Mouse (Mus musculus): ENCODE results near the gene Srpx2. TPM values are rescaled to one million over a fixed set of nuclear protein-coding genes. Genes with fewer than 3 reads are reported as not detected.

Srpx2 gene
- polyA plus RNA-seq, 1 experiment from 2014 or later, result 10.9 TPM

- Histone ChIP-seq H3K4me2 (ENCODE audit: low read length) (no peak overlapping the region), H3K9me3 (ENCODE audit: control insufficient read depth, low read length) (no peaks in the 10 kb centered on the region), H3K27ac (ENCODE audit: low read depth) (no peak overlapping the region), H3K4me3 (ENCODE audit: low read depth, low read length) (no peak overlapping the region), H3K9ac (ENCODE audit: low read length) (no peak overlapping the region), H3K4me1 (replicated peaks; ENCODE audit: control insufficient read depth, insufficient read depth, low read length) (no peaks in the 10 kb centered on the region), H3K27me3 (replicated peaks; ENCODE audit: control insufficient read depth, insufficient read depth, low read length) (no peaks in the 10 kb centered on the region), H3K36me3 (ENCODE audit: control insufficient read depth, insufficient read depth, low read length) (no peaks in the 10 kb centered on the region)
- ATAC-seq (replicated peaks; ENCODE audit: low FRiP score, low TSS enrichment, low read depth) (no peak), DNase-seq (ENCODE audit: low spot score) (no peak)
- 83% methylated on average over 5 of the region's 5 CpGs for whole genome bisulfite sequencing
These were observed 18.5 kb downstream of the Srpx2 start for GRCm38 (mm10) chrX:133926760-133927159.

DNA sequence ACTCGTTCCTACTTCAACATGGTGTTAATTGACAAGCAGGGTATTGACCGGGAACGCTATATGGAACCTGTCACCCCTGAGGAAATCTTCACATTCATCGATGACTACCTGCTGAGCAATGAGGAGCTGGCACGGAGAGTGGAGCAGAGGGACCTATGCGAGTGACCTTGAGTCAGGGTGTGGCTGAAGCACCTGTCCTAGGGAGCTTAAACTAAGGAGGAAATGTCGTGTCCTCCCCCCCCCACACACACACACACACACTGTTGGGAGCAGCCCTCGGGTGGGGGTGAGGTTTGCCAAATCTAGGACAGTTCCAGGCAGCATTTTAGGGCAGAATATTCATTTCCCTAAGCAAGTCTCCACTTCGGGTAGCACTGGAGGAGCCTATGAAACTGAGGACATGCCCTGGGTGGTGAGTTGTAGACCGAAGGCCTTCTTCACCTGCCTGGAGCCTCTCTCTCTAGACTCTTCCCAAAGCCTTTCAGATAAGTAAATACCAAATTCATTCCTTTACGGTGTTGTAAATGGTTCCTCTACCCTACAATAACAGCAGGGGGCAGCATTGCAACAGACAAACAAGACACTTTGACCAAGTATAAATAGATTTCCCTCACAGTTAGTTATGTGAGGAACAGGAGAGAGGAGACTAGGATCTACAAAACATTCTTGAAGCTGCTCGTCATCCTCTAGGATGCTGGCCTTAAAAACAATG, 23.2 kb downstream of the Srpx2 start:
- no peak overlapping the region for H3K9ac ChIP-seq (ENCODE audit: low read length)
- H3K36me3 ChIP-seq (ENCODE audit: control insufficient read depth, insufficient read depth, low read length), result no peaks in the 10 kb centered on the region
- no peak overlapping the region for H3K4me2 ChIP-seq (ENCODE audit: low read length)
- H3K4me1 ChIP-seq (replicated peaks; ENCODE audit: control insufficient read depth, insufficient read depth, low read length), result no peaks in the 10 kb centered on the region
- H3K27me3 ChIP-seq (replicated peaks; ENCODE audit: control insufficient read depth, insufficient read depth, low read length), result no peaks in the 10 kb centered on the region
- no peak overlapping the region for H3K4me3 ChIP-seq (ENCODE audit: low read depth, low read length)
- no peak for DNase-seq (ENCODE audit: low spot score)
- WGBS, result 58% methylated on average over 12 of the region's 12 CpGs
- no peak overlapping the region for H3K27ac ChIP-seq (ENCODE audit: low read depth)
- no peaks in the 10 kb centered on the region for H3K9me3 ChIP-seq (ENCODE audit: control insufficient read depth, low read length)
- ATAC-seq (replicated peaks; ENCODE audit: low FRiP score, low TSS enrichment, low read depth), result no peak

DNA sequence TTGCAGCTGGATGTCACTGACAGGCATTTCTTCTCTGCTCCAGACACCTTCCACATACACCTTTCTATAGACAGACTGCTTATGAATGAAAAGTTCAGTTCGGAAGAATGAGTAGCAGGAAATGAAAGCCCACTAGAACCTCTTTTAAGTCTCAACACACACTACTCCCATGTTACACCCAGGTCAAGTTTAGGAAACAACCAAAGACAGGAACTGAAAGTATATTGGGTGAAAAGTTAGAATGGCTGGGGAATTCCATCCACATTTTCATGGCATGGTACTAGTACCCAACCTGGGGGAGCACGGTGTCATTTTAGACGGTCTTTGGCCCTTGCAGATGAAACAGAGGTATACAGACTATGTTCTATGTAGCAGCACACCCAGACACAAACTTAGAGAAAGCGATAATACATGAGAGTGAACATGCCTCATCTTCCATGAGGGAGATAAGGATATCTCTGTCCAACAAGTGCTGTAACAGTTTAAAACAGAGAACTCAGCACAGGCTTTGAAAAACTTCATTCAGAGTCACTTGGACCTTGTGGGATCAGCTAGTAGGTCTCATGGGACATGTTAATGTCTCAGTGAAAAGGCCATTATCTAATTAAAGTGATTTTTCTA, 28.5 kb downstream of the Srpx2 start:
- no peak overlapping the region for H3K4me3 ChIP-seq (ENCODE audit: low read depth, low read length)
- H3K27ac ChIP-seq (ENCODE audit: low read depth), result no peak overlapping the region
- no peak overlapping the region for H3K4me2 ChIP-seq (ENCODE audit: low read length)
- no peaks in the 10 kb centered on the region for H3K4me1 ChIP-seq (replicated peaks; ENCODE audit: control insufficient read depth, insufficient read depth, low read length)
- no peak overlapping the region for H3K9ac ChIP-seq (ENCODE audit: low read length)
- WGBS, result 89% methylated on average over 4 of the region's 4 CpGs
- H3K27me3 ChIP-seq (replicated peaks; ENCODE audit: control insufficient read depth, insufficient read depth, low read length), result no peaks in the 10 kb centered on the region
- DNase-seq (ENCODE audit: low spot score) (no peak), ATAC-seq (replicated peaks; ENCODE audit: low FRiP score, low TSS enrichment, low read depth) (no peak)
- H3K9me3 ChIP-seq (ENCODE audit: control insufficient read depth, low read length), result no peaks in the 10 kb centered on the region
- no peaks in the 10 kb centered on the region for H3K36me3 ChIP-seq (ENCODE audit: control insufficient read depth, insufficient read depth, low read length)

DNA sequence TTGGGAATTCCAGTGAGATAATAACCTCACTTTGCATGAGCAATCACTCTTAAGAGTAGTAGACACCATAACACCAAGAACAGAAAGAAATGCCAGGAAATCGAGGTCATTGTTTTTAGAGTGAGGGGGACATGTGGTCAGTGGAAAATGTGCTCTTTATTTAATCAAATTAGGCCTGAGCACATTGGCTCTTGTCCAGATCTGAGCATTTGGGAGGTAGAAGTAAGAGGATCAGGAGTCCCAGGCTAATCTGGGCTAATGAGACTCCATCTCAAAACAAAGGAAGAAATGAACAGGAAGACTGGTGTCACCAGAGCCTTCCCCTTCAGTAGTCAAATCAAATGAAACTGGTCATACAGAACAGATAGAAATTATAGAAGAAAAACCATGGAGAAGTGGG, 31.3 kb downstream of the Srpx2 start:
- no peak for DNase-seq (ENCODE audit: low spot score)
- Histone ChIP-seq H3K27me3 (replicated peaks; ENCODE audit: control insufficient read depth, insufficient read depth, low read length) (no peaks in the 10 kb centered on the region), H3K36me3 (ENCODE audit: control insufficient read depth, insufficient read depth, low read length) (no peaks in the 10 kb centered on the region), H3K4me1 (replicated peaks; ENCODE audit: control insufficient read depth, insufficient read depth, low read length) (no peaks in the 10 kb centered on the region), H3K9ac (ENCODE audit: low read length) (no peak overlapping the region), H3K9me3 (ENCODE audit: control insufficient read depth, low read length) (no peaks in the 10 kb centered on the region), H3K27ac (ENCODE audit: low read depth) (no peak overlapping the region), H3K4me2 (ENCODE audit: low read length) (no peak overlapping the region), H3K4me3 (ENCODE audit: low read depth, low read length) (no peak overlapping the region)
- 62% methylated on average over 1 of the region's 1 CpGs for WGBS
- ATAC-seq (replicated peaks; ENCODE audit: low FRiP score, low TSS enrichment, low read depth), result no peak

DNA sequence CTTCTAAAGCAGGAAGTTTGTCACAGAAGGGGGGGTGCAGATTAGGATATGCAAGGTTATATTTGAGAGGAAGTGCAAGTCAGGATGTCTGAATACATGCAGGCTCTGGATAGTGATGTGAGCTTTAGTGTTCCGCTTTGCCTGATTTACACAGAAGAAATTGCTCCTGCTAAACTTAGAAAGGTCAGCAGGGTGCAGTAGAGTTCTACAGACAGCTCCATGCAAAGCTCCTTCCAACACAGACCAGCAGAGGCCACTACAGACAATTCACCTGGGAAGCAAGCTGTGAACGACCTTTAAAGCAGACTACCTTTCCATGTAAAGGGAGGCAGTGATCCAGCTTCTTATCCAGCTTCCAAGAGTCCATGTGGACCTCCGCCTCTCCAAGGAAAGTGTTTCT, 39.2 kb downstream of the Srpx2 start:
- H3K4me3 ChIP-seq (ENCODE audit: low read depth, low read length), result no peak overlapping the region
- 0 out of 2 replicates have a peak, but pooled peaks have one; percentile 40 for ATAC-seq (replicated peaks; ENCODE audit: low FRiP score, low TSS enrichment, low read depth)
- H3K36me3 ChIP-seq (ENCODE audit: control insufficient read depth, insufficient read depth, low read length), result no peaks in the 10 kb centered on the region
- 47% methylated on average over 3 of the region's 3 CpGs for WGBS
- no peak overlapping the region for H3K4me2 ChIP-seq (ENCODE audit: low read length)
- peak; percentile 58 for DNase-seq (ENCODE audit: low spot score)
- no peaks in the 10 kb centered on the region for H3K9me3 ChIP-seq (ENCODE audit: control insufficient read depth, low read length)
- no peaks in the 10 kb centered on the region for H3K4me1 ChIP-seq (replicated peaks; ENCODE audit: control insufficient read depth, insufficient read depth, low read length)
- H3K27me3 ChIP-seq (replicated peaks; ENCODE audit: control insufficient read depth, insufficient read depth, low read length), result no peaks in the 10 kb centered on the region
- H3K27ac ChIP-seq (ENCODE audit: low read depth), result no peak overlapping the region
- H3K9ac ChIP-seq (ENCODE audit: low read length), result no peak overlapping the region

GRCm38 (mm10) chrX:133954661-133955060, 46.4 kb downstream of the Srpx2 start:
- Histone ChIP-seq H3K27ac (ENCODE audit: low read depth) (no peak overlapping the region), H3K27me3 (replicated peaks; ENCODE audit: control insufficient read depth, insufficient read depth, low read length) (no peaks in the 10 kb centered on the region), H3K4me3 (ENCODE audit: low read depth, low read length) (no peak overlapping the region), H3K36me3 (ENCODE audit: control insufficient read depth, insufficient read depth, low read length) (no peaks in the 10 kb centered on the region), H3K4me2 (ENCODE audit: low read length) (no peak overlapping the region), H3K9ac (ENCODE audit: low read length) (no peak overlapping the region), H3K9me3 (ENCODE audit: control insufficient read depth, low read length) (no peaks in the 10 kb centered on the region), H3K4me1 (replicated peaks; ENCODE audit: control insufficient read depth, insufficient read depth, low read length) (no peaks in the 10 kb centered on the region)
- ATAC-seq (replicated peaks; ENCODE audit: low FRiP score, low TSS enrichment, low read depth) (no peak), DNase-seq (ENCODE audit: low spot score) (no peak)
- WGBS, result 53% methylated on average over 7 of the region's 7 CpGs

DNA sequence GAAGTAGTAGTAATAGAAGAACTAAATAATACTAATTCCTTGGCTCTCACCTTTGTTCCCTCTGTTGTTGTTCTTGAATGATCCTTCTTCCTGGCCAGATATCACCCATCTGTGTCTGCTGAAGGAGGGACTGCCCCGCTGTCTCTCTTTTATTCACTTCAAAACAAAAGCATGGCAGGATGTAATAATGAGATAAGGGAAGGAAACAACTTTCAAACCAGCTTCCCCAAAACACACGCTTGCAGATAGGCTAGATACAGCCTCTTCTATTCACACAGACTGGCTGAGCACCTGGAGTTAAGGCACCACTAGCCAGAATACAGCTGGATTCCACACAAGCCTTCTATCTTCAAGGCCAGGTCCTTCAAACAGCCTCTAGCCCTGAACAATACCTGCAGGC, 52.4 kb downstream of the Srpx2 start:
- H3K9me3 ChIP-seq (ENCODE audit: control insufficient read depth, low read length), result no peaks in the 10 kb centered on the region
- H3K27ac ChIP-seq (ENCODE audit: low read depth), result no peak overlapping the region
- H3K36me3 ChIP-seq (ENCODE audit: control insufficient read depth, insufficient read depth, low read length), result no peaks in the 10 kb centered on the region
- DNase-seq (ENCODE audit: low spot score) (no peak), ATAC-seq (replicated peaks; ENCODE audit: low FRiP score, low TSS enrichment, low read depth) (no peak)
- H3K27me3 ChIP-seq (replicated peaks; ENCODE audit: control insufficient read depth, insufficient read depth, low read length), result no peaks in the 10 kb centered on the region
- no peaks in the 10 kb centered on the region for H3K4me1 ChIP-seq (replicated peaks; ENCODE audit: control insufficient read depth, insufficient read depth, low read length)
- no peak overlapping the region for H3K4me3 ChIP-seq (ENCODE audit: low read depth, low read length)
- H3K9ac ChIP-seq (ENCODE audit: low read length), result no peak overlapping the region
- WGBS, result 61% methylated on average over 2 of the region's 2 CpGs
- H3K4me2 ChIP-seq (ENCODE audit: low read length), result no peak overlapping the region

GRCm38 (mm10) chrX:133964615-133965014, 56.4 kb downstream of the Srpx2 start:
- Histone ChIP-seq H3K9ac (ENCODE audit: low read length) (no peak overlapping the region), H3K27ac (ENCODE audit: low read depth) (no peak overlapping the region), H3K36me3 (ENCODE audit: control insufficient read depth, insufficient read depth, low read length) (no peaks in the 10 kb centered on the region), H3K9me3 (ENCODE audit: control insufficient read depth, low read length) (no peaks in the 10 kb centered on the region), H3K27me3 (replicated peaks; ENCODE audit: control insufficient read depth, insufficient read depth, low read length) (no peaks in the 10 kb centered on the region; the same call in 1 of the 2 replicates), H3K4me2 (ENCODE audit: low read length) (no peak overlapping the region), H3K4me1 (replicated peaks; ENCODE audit: control insufficient read depth, insufficient read depth, low read length) (no peaks in the 10 kb centered on the region), H3K4me3 (ENCODE audit: low read depth, low read length) (no peak overlapping the region)
- 78% methylated on average over 2 of the region's 2 CpGs for WGBS
- DNase-seq (ENCODE audit: low spot score) (no peak), ATAC-seq (replicated peaks; ENCODE audit: low FRiP score, low TSS enrichment, low read depth) (no peak)
